Mouse (Mus musculus) liver, embryonic 13.5 days (tissue): ENCODE data around the gene 1700001C02Rik. TPM values are rescaled to one million over a fixed set of nuclear protein-coding genes. Genes with fewer than 3 reads are reported as not detected.

Experiments used
- ATAC-seq: fragments of 200-750 bp; cut with Nextera tagmentation; 2 replicates; pipeline ENCODE4 v1.8.0; 2017; ENCODE audit warnings: low read depth, mild to moderate bottlenecking, moderate number of reproducible peaks, moderate library complexity
- DNase-seq: peaks from one replicate; pipeline ENCODE4 v3.0.0; 2022
- H3K27ac ChIP-seq: fragments of 300-500 bp; sonication (generic); 2 replicates; pipeline ENCODE4 v1.5.1; 2015; ENCODE audit warnings: moderate library complexity, mild to moderate bottlenecking, inconsistent platforms
- H3K27me3 ChIP-seq: fragments of 300-500 bp; sonication (generic); 2 replicates; pipeline ENCODE4 v1.6.1; 2015; ENCODE audit warnings: mild to moderate bottlenecking, inconsistent platforms
- H3K36me3 ChIP-seq: fragments of 300-500 bp; sonication (generic); 2 replicates; pipeline ENCODE4 v1.6.1; 2015; ENCODE audit warnings: mild to moderate bottlenecking, inconsistent platforms
- H3K4me1 ChIP-seq: fragments of 300-500 bp; sonication (generic); replicated peaks from 2 replicates; pipeline ENCODE4 v1.6.1; 2015; ENCODE audit warnings: inconsistent platforms
- H3K4me2 ChIP-seq: fragments of 300-500 bp; sonication (generic); 2 replicates; pipeline ENCODE4 v1.6.1; 2015; ENCODE audit warnings: inconsistent platforms, mild to moderate bottlenecking, moderate library complexity
- H3K4me3 ChIP-seq: fragments of 300-500 bp; sonication (generic); replicated peaks from 2 replicates; pipeline ENCODE4 v1.5.1; 2015; ENCODE audit warnings: mild to moderate bottlenecking, inconsistent platforms
- H3K9ac ChIP-seq: fragments of 300-500 bp; sonication (generic); 2 replicates; pipeline ENCODE4 v1.6.1; 2015; ENCODE audit warnings: mild to moderate bottlenecking, inconsistent platforms
- H3K9me3 ChIP-seq: fragments of 300-500 bp; sonication (generic); replicated peaks from 2 replicates; pipeline ENCODE4 v1.6.1; 2016; ENCODE audit warnings: inconsistent platforms
- WGBS: fragments of 180-500 bp; shearing (Covaris S2); methylation state at CpG from one replicate; pipeline ENCODE4 v1.1.7; 2015; ENCODE audit not compliant: insufficient replicate concordance; 5-methylcytosine and 5-hydroxymethylcytosine counted together
- polyA plus RNA-seq: library from polyadenylated mRNA; unstranded; fragments of >200 nt; fragmentation: Nextera tagmentation; extraction: Ambion mirVana; gene quantifications from 2 replicates; pipeline ENCODE4 v1.2.1, GENCODE M21; 2015

1700001C02Rik gene
- polyA plus RNA-seq, 1 experiment from 2014 or later = not detected

GRCm38 (mm10) chr5:30461821-30462220 lies 4.0 kb upstream of the 1700001C02Rik start, which contains the start of gene Otof:
TSS of gene Otof (minus strand) at chr5:30461932.
- peaks cover 42% of the 10 kb centered on the region for H3K27me3 ChIP-seq
- WGBS = 39% methylated on average over 12 of the region's 12 CpGs
- no peak within 1 kb of the TSS for H3K4me2 ChIP-seq
- ATAC-seq (no peak), DNase-seq (no peak)
- H3K4me1 ChIP-seq = no peaks in the 10 kb centered on the region
- no peak within 1 kb of the TSS for H3K4me3 ChIP-seq
- no peaks in the 10 kb centered on the region for H3K9me3 ChIP-seq
- H3K9ac ChIP-seq = no peak within 1 kb of the TSS
- no peak within 1 kb of the TSS for H3K27ac ChIP-seq
- no peaks in the 10 kb centered on the region for H3K36me3 ChIP-seq

- no peak overlapping the region for H3K4me2 ChIP-seq
Measured at GRCm38 (mm10) chr5:30466315-30466714, 468 bp downstream of the 1700001C02Rik start.

GRCm38 (mm10) chr5:30470454-30470853 lies 4.6 kb downstream of the 1700001C02Rik start:
- Histone ChIP-seq H3K4me3 (no peak overlapping the region), H3K4me2 (no peak overlapping the region), H3K27me3 (peaks cover 29% of the 10 kb centered on the region), H3K4me1 (no peaks in the 10 kb centered on the region), H3K27ac (no peak overlapping the region), H3K9ac (no peak overlapping the region), H3K9me3 (no peaks in the 10 kb centered on the region), H3K36me3 (no peaks in the 10 kb centered on the region)
- ATAC-seq = no peak
- DNase-seq = no peak
- WGBS = 39% methylated on average over 6 of the region's 6 CpGs

More at GRCm38 (mm10) chr5:30466315-30466714, 468 bp downstream of the 1700001C02Rik start:
- peaks cover 50% of the 10 kb centered on the region for H3K27me3 ChIP-seq
- H3K4me1 ChIP-seq = no peaks in the 10 kb centered on the region
- WGBS = 40% methylated on average over 9 of the region's 9 CpGs
- no peak for ATAC-seq
- no peak for DNase-seq
- H3K27ac ChIP-seq = no peak overlapping the region
- no peaks in the 10 kb centered on the region for H3K9me3 ChIP-seq
- H3K4me3 ChIP-seq = no peak overlapping the region
- no peaks in the 10 kb centered on the region for H3K36me3 ChIP-seq
- no peak overlapping the region for H3K9ac ChIP-seq

GRCm38 (mm10) chr5:30472148-30472547 lies 6.3 kb downstream of the 1700001C02Rik start:
- Histone ChIP-seq H3K9me3 (no peaks in the 10 kb centered on the region), H3K27ac (no peak overlapping the region), H3K4me1 (no peaks in the 10 kb centered on the region), H3K4me3 (no peak overlapping the region), H3K27me3 (peaks cover 12% of the 10 kb centered on the region), H3K4me2 (no peak overlapping the region), H3K36me3 (no peaks in the 10 kb centered on the region), H3K9ac (no peak overlapping the region)
- DNase-seq = no peak
- no peak for ATAC-seq
- WGBS = 27% methylated on average over 5 of the region's 5 CpGs

DNA sequence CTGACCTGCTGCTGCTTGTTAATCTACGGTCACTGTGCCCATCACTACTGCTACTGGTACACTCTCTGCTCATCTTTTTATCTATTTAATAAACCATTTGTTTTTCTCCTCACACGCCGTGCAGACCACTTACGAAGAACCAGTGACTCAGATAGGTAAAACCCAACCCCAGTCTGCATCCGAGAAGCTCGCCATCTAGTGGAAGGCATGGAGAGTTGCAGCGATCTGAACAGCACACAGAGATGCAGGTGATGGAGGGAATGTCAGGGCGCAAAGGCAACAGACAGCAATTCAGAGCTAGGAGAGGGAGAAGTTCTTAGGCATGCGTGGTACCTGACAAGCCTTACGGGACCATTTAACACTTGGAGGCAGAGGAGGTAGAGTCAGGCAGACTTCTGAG lies 10.7 kb downstream of the 1700001C02Rik start:
- Histone ChIP-seq H3K4me1 (no peaks in the 10 kb centered on the region), H3K4me2 (no peak overlapping the region), H3K36me3 (no peaks in the 10 kb centered on the region), H3K4me3 (no peak overlapping the region), H3K9ac (no peak overlapping the region), H3K9me3 (no peaks in the 10 kb centered on the region), H3K27ac (no peak overlapping the region), H3K27me3 (no peaks in the 10 kb centered on the region)
- 31% methylated on average over 10 of the region's 10 CpGs for WGBS
- no peak for ATAC-seq
- DNase-seq = no peak

DNA sequence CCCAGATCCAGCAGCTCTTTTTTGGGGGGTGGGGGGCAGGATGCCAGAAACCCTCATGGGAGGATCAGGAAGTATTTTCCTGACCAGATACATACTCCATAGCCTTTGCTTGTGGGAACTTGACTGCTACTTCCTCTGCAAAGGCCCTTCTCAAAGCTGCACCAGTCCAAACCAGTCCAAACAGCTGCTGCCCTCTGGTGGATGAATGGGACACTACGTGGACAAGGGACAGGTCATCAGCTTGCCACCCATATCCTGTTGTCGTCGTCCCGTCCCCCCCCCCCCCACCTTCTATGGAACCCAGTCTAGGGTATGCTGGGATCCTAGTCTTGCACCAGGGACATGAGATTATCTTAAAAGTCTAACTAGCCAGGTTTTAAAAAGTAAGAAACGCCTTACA lies 16.5 kb downstream of the 1700001C02Rik start:
- WGBS = 16% methylated on average over 5 of the region's 5 CpGs
- H3K4me3 ChIP-seq = no peak overlapping the region
- ATAC-seq (no peak), DNase-seq (no peak)
- no peak overlapping the region for H3K9ac ChIP-seq
- H3K9me3 ChIP-seq = no peaks in the 10 kb centered on the region
- H3K27ac ChIP-seq = no peak overlapping the region
- 0 out of 2 replicates have a peak, but pooled peaks cover 4% of the 10 kb centered on the region for H3K4me1 ChIP-seq
- H3K4me2 ChIP-seq = no peak overlapping the region
- no peaks in the 10 kb centered on the region for H3K36me3 ChIP-seq
- no peaks in the 10 kb centered on the region for H3K27me3 ChIP-seq

GRCm38 (mm10) chr5:30483533-30483932 lies 17.7 kb downstream of the 1700001C02Rik start:
- Histone ChIP-seq H3K9ac (no peak overlapping the region), H3K4me2 (no peak overlapping the region), H3K27me3 (no peaks in the 10 kb centered on the region), H3K27ac (no peak overlapping the region), H3K4me3 (no peak overlapping the region), H3K4me1 (0 out of 2 replicates have a peak, but pooled peaks cover 4% of the 10 kb centered on the region), H3K9me3 (no peaks in the 10 kb centered on the region), H3K36me3 (no peaks in the 10 kb centered on the region)
- WGBS = 77% methylated on average over 8 of the region's 8 CpGs
- DNase-seq (no peak), ATAC-seq (no peak)

GRCm38 (mm10) chr5:30484591-30484990 lies 18.7 kb downstream of the 1700001C02Rik start:
- ATAC-seq = no peak
- H3K4me1 ChIP-seq = 0 out of 2 replicates have a peak, but pooled peaks cover 4% of the 10 kb centered on the region
- WGBS = 55% methylated on average over 5 of the region's 5 CpGs

GRCm38 (mm10) chr5:30485136-30485535 lies 19.3 kb downstream of the 1700001C02Rik start:
- Histone ChIP-seq H3K4me2 (no peak overlapping the region), H3K4me3 (no peak overlapping the region), H3K9ac (no peak overlapping the region), H3K4me1 (0 out of 2 replicates have a peak, but pooled peaks cover 4% of the 10 kb centered on the region), H3K9me3 (no peaks in the 10 kb centered on the region), H3K27me3 (no peaks in the 10 kb centered on the region), H3K27ac (no peak overlapping the region), H3K36me3 (no peaks in the 10 kb centered on the region)
- 62% methylated on average over 6 of the region's 6 CpGs for WGBS
- ATAC-seq (no peak), DNase-seq (no peak)

More at GRCm38 (mm10) chr5:30484591-30484990, 18.7 kb downstream of the 1700001C02Rik start:
- H3K9me3 ChIP-seq = no peaks in the 10 kb centered on the region
- H3K4me3 ChIP-seq = no peak overlapping the region
- no peaks in the 10 kb centered on the region for H3K27me3 ChIP-seq
- no peak overlapping the region for H3K9ac ChIP-seq
- no peak for DNase-seq
- H3K36me3 ChIP-seq = no peaks in the 10 kb centered on the region
- no peak overlapping the region for H3K4me2 ChIP-seq
- no peak overlapping the region for H3K27ac ChIP-seq

GRCm38 (mm10) chr5:30490215-30490614 lies 24.4 kb downstream of the 1700001C02Rik start:
- H3K4me2 ChIP-seq = no peak overlapping the region
- no peak for DNase-seq

DNA sequence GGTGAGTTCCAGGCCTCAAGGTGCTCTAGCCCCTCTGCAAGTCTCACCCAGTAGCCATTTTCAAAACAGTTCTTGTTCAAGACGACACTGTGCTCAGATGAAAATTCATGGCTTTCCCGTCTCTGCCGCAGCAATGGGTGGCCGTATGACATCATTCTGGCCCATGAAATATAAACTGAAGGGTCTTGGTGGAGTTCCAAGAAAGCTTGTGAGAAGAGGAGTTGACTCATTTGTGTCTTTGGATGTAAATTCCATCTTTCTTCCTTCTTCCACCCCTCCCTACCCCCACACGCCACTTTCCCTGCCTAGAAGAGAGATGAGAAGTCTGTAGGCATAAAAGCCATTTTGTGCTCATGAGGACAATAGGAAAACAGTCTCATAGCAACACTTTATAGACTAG lies 25.0 kb downstream of the 1700001C02Rik start:
- H3K4me3 ChIP-seq = no peak overlapping the region
- H3K4me2 ChIP-seq = no peak overlapping the region
- H3K4me1 ChIP-seq = no peaks in the 10 kb centered on the region
- H3K27ac ChIP-seq = no peak overlapping the region
- peaks cover 3% of the 10 kb centered on the region; the same call in 1 of the 2 replicates for H3K27me3 ChIP-seq
- WGBS = 67% methylated on average over 5 of the region's 5 CpGs
- no peak overlapping the region for H3K9ac ChIP-seq
- ATAC-seq = no peak
- no peaks in the 10 kb centered on the region for H3K36me3 ChIP-seq
- no peak for DNase-seq
- no peaks in the 10 kb centered on the region for H3K9me3 ChIP-seq

More at GRCm38 (mm10) chr5:30490215-30490614, 24.4 kb downstream of the 1700001C02Rik start:
- H3K27ac ChIP-seq = no peak overlapping the region
- H3K4me1 ChIP-seq = 0 out of 2 replicates have a peak, but pooled peaks cover 1% of the 10 kb centered on the region
- H3K27me3 ChIP-seq = peaks cover 3% of the 10 kb centered on the region; the same call in 1 of the 2 replicates
- H3K4me3 ChIP-seq = no peak overlapping the region
- ATAC-seq = no peak
- H3K36me3 ChIP-seq = no peaks in the 10 kb centered on the region
- no peak overlapping the region for H3K9ac ChIP-seq
- H3K9me3 ChIP-seq = no peaks in the 10 kb centered on the region

DNA sequence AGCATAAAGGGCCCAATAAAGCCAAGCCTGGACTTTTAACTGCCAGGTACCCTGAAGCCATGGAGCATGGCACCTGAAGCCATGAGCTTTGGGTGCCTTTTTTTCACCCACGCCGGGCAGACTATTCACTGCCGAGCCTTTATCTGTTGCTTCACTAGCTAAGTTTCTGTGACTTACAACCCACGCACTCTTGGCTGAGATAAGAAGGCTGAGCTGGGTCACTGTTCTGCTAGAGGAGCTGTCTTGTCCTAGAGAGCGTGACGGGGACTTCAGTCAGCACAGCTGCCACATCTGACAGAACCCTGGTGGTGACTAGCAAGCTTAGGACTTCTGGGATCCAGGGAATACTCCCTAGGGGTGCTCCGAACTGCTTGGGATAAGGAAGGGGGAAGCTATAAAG lies 27.9 kb downstream of the 1700001C02Rik start:
- H3K9me3 ChIP-seq = no peaks in the 10 kb centered on the region
- WGBS = 35% methylated on average over 7 of the region's 7 CpGs
- H3K36me3 ChIP-seq = no peaks in the 10 kb centered on the region
- ATAC-seq (no peak), DNase-seq (no peak)
- H3K4me1 ChIP-seq = no peaks in the 10 kb centered on the region
- H3K9ac ChIP-seq = no peak overlapping the region
- H3K27ac ChIP-seq = no peak overlapping the region
- H3K4me3 ChIP-seq = no peak overlapping the region
- H3K4me2 ChIP-seq = no peak overlapping the region
- H3K27me3 ChIP-seq = peaks cover 3% of the 10 kb centered on the region; the same call in 1 of the 2 replicates
